Mouse (Mus musculus): Measurements from ENCODE around the gene Brca2.

Gene Brca2

GRCm38 (mm10) chr5:150564426-150564825, 42.0 kb downstream of the Brca2 start:
- DNase-seq (ENCODE audit: inconsistent ontology term) = no peak

- DNase-seq (ENCODE audit: inconsistent ontology term) = no peak
Observed at GRCm38 (mm10) chr5:150566226-150566625, 43.8 kb downstream of the Brca2 start.

- DNase-seq (ENCODE audit: inconsistent ontology term) = no peak
Observed at GRCm38 (mm10) chr5:150566971-150567370, 44.5 kb downstream of the Brca2 start.

- DNase-seq (ENCODE audit: inconsistent ontology term) = peak; percentile 71
Observed at GRCm38 (mm10) chr5:150570496-150571219, 48.2 kb downstream of the Brca2 start.

- DNase-seq (ENCODE audit: inconsistent ontology term) = no peak
Observed at GRCm38 (mm10) chr5:150574403-150574802, 52.0 kb downstream of the Brca2 start.

- no peak for DNase-seq (ENCODE audit: inconsistent ontology term)
Observed at GRCm38 (mm10) chr5:150574885-150575284, 52.5 kb downstream of the Brca2 start.

- no peak for DNase-seq (ENCODE audit: inconsistent ontology term)
Observed at GRCm38 (mm10) chr5:150576832-150577231, 54.4 kb downstream of the Brca2 start.

GRCm38 (mm10) chr5:150578613-150579171, 56.3 kb downstream of the Brca2 start:
- DNase-seq (ENCODE audit: inconsistent ontology term) = no peak

- DNase-seq (ENCODE audit: inconsistent ontology term) = no peak
Observed at GRCm38 (mm10) chr5:150581180-150581579, 58.8 kb downstream of the Brca2 start.

- no peak for DNase-seq (ENCODE audit: inconsistent ontology term)
Observed at GRCm38 (mm10) chr5:150583181-150583580, 60.8 kb downstream of the Brca2 start.

GRCm38 (mm10) chr5:150583622-150584336, 61.3 kb downstream of the Brca2 start:
- DNase-seq (ENCODE audit: inconsistent ontology term) = no peak

- no peak for DNase-seq (ENCODE audit: inconsistent ontology term)
Observed at GRCm38 (mm10) chr5:150584337-150584729, 61.9 kb downstream of the Brca2 start.

- no peak for DNase-seq (ENCODE audit: inconsistent ontology term)
Observed at GRCm38 (mm10) chr5:150589945-150590344, 67.5 kb downstream of the Brca2 start.

- DNase-seq (ENCODE audit: inconsistent ontology term) = no peak
Observed at GRCm38 (mm10) chr5:150592186-150592903, 69.9 kb downstream of the Brca2 start.

GRCm38 (mm10) chr5:150592904-150593755, 70.7 kb downstream of the Brca2 start:
- DNase-seq (ENCODE audit: inconsistent ontology term) = no peak

GRCm38 (mm10) chr5:150593756-150594648, 71.6 kb downstream of the Brca2 start:
- peak; percentile 61 for DNase-seq (ENCODE audit: inconsistent ontology term)

GRCm38 (mm10) chr5:150594649-150595339, 72.4 kb downstream of the Brca2 start:
- no peak for DNase-seq (ENCODE audit: inconsistent ontology term)

- no peak for DNase-seq (ENCODE audit: inconsistent ontology term)
Observed at GRCm38 (mm10) chr5:150595366-150596016, 73.1 kb downstream of the Brca2 start.

- DNase-seq (ENCODE audit: inconsistent ontology term) = no peak
Observed at GRCm38 (mm10) chr5:150597088-150597487, 74.7 kb downstream of the Brca2 start, which contains the start of gene N4bp2l1. TSS of gene N4bp2l1 (minus strand) at chr5:150597188.
